Mouse (Mus musculus) frontal cortex, postnatal 25 days (tissue): Measurements from ENCODE around the gene Ssbp4.

Experiments used
- DNase-seq, 2 experiments: peaks; one replicate each; pipeline ENCODE4 v3.0.0; 2022; ENCODE audit warnings: low spot score in 2 of 2

Ssbp4 gene

DNA sequence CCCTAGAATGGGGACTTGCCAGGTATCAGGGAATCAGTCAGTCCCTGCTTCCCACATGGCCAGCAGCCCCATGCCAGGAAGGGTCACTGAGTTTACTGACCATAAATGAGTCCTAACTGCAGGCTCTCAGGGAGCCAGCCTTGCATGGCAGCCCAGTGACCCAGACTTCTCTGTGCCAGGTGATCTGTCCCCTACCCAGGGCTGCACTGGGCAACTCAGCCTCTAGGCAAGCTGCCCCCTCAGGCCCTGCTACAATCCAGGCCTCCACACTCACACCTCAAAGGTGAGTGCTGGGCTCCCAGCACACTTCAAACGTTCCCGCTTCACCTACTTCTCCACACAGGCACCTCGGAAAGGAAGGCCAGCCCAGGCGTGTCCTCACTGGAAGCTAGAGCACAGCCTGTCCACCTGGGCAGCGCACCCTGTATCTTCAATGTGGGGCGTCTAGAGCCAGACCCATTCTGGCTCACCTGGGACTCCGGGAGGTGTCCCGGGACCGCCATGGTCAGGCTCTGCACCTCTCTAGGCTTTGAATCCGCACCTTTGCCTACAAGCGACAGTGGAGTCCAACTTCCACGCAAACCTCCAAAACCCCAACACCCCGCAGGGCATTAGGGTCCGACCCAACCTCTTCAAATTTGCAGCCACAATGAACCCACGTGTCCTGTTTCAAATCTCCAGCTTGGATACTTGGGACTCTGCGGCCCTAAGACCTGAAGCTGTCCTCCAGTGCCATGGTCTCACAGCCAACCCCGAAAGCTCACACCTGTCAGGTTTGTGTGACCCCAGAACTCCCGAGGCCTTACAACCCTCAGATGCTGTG, 1.7 kb downstream of the Ssbp4 start:
- DNase-seq, result no peak

- DNase-seq, result no peak
These were observed 2.5 kb downstream of the Ssbp4 start for GRCm38 (mm10) chr8:70605871-70606779.

- no peak for DNase-seq
These were observed 4.1 kb downstream of the Ssbp4 start for GRCm38 (mm10) chr8:70604558-70604957.

DNA sequence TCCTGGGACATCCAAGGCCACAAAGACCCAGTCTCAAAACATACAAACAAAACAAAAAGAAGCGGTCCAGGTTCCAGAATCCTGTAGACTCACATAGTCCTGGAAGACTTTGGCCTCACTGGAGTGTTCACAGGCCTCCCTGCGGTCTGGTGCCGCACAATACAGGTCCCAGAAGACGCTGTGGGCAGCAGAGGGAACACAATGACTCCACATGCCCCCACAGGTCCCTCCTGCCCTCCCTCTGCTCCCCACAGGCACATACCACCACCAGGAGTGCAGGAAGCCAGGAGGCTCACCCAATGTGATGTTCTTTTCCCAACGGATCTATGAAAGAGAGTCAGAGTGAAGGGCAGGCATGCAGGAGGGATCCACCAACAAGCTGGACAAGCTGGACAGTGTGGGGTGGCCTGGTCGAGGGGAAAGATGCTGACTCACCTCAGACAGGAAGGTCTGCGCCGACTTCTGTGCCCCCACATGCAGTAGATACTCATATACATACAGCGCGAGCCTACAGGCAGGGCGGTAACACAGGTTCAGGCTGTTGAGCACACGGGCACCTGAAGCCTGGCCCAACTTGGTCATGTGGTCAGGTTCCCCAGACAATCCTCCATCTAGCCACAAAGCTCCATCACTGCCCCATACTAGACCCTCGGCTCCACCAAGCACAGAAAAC, 6.4 kb downstream of the Ssbp4 start:
- DNase-seq, result no peak

- DNase-seq, result peak in 1 of 2 experiments; percentile 76
These were observed 7.4 kb downstream of the Ssbp4 start for GRCm38 (mm10) chr8:70601271-70601649.

- no peak for DNase-seq
These were observed 8.0 kb downstream of the Ssbp4 start for GRCm38 (mm10) chr8:70600473-70601270.

DNA sequence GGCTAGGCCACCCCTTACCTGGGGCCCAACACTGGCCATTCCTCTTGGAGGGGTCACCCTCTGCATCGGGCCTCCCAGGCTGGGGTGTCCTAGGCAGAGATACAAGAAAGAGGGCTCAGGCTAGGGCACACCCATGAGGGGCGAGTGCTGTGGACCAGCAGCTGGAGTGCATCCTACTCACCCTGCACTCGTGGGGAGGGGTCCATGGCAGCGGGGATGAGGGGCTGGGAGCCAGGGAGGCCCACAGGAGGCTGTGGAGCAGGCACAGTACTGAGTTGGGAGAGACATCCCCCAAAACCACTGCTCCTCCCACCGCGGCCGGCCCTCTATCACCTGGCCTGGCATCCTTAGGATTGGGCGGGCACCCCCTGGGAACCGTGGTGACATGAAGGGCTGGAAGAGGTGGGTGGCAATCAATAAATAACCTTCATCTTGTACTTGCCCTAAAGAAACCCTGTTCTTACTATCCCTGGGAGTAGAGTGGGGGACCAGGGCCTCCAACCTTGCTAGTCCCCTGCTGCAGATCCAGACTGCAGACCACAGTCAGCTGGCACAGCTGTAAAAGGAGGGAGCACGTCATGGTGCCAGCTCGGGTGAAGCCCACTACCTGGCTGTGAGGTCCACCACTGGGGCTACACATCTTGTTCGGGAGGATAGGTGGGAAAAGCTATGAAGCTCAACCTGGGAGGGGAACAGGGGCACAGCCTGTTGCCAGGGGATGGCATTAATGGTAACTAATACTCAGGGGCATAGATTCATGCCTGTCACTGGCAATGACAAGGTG, 9.0 kb downstream of the Ssbp4 start:
- no peak for DNase-seq

DNA sequence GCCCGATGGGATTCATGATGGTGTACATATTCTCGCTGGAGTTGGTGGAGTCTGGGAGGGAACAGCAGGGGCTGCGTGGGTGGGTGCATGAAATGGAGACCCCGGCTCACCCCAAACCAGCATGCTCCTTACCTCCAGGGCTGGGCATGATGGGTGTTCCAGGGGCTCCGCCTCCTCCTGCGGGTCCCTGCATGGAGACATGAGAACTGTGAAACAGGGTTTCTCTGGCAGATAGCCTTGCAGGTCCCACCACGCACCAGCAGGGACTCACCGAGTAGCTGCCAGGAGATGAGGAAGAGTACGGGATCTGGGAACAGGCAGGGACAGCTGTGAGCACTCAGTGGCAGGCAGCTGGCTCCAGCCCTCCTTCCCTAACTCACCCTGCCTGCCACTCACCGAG, 9.9 kb downstream of the Ssbp4 start:
- DNase-seq, result peak in 1 of 2 experiments; percentile 37

DNA sequence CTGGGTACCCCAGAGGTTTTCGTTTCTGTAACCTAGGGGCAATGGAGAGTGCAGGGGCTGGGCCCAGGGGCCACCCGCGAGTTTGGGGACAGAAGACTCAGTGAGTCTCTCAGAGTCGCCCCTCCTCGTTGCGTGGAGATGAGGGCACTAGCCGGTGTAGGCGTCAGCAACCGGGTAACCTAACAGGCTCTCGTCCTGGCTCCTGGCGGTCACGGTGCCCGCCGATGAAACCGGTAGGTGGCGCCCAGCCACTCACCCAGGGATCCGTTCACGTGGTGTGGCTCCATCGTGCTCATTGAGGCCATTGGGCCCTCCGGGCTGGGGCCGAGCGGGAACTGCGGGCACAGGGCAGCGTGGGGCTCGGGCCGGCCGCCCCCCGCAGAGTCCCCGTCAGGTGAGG, 10.4 kb downstream of the Ssbp4 start:
- peak in 1 of 2 experiments; percentile 81 for DNase-seq

- DNase-seq, result no peak
These were observed 11.0 kb downstream of the Ssbp4 start for GRCm38 (mm10) chr8:70597417-70598272.

DNA sequence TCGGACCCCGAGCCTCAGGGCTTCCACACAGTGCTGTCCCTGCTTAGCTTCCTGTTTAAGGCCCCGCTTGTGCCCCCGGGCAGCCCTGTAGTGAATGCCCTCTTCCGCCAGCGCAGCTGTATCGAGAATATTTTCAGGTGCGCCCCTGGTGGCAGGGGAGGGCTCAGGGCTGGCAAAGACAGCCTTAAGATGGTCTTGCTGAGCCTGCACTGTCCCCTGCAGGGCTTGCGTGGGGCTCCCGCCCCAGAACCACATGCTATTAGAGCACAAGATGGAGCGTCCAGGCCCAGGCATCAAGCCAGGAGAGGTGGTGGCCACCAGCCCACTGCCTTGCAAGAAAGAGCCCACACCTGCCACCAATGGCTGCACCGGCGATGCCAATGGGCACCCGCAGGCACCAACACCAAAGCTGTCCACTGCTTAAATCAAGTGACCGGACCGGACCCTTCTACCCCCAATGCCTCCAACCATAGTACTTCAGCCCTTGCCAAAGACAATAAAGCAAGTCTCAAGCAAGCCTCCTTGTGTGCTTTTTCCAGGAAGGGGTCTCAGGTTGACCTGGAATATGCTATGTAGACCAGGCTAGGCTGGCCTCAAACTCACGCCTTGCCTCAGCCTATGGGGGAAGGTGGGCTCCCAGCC, 11.8 kb downstream of the Ssbp4 start:
- DNase-seq, result no peak

DNA sequence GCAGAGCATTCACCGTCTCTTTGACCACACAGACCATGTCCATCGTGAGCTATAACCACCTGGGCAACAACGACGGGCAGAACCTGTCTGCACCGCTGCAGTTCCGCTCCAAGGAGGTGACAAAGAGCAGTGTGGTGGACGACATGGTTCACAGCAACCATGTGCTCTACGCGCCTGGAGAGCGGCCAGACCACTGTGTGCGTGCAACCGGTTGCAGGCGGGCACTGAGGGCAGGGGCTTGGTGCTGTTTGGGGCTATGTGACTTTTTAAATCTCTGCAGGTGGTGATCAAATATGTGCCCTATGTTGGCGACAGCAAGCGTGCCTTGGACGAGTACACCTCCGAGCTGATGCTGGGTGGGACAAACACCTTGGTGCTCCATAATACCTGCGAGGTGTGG, 12.5 kb downstream of the Ssbp4 start:
- DNase-seq, result no peak

DNA sequence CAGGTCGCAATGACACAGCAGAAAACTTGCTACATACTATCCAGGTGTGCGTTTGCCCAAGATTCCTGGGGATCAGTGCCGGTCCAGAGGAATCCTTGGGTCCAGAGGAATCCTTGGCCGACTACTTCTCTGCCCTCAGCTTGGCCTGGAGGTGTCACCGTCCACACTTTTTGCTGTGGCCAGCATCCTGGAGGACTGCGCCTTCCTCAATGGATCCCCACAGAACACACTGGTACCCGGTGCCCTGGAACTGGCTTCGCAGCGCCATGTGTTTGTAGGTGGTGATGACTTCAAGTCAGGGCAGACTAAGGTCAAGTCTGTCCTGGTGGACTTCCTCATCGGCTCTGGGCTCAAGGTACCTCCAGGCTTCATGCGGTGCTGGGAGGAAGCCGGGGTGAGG, 12.9 kb downstream of the Ssbp4 start:
- no peak for DNase-seq

- peak in 1 of 2 experiments; percentile 36 for DNase-seq
These were observed 13.8 kb downstream of the Ssbp4 start for GRCm38 (mm10) chr8:70594621-70595564.

GRCm38 (mm10) chr8:70593961-70594609, 14.6 kb downstream of the Ssbp4 start, which contains the start of gene Isyna1:
Gene Isyna1 (plus strand): TSS chr8:70594373.
- peak in 1 of 2 experiments; percentile 55 for DNase-seq

- no peak for DNase-seq
These were observed 15.5 kb downstream of the Ssbp4 start for GRCm38 (mm10) chr8:70593173-70593572.

DNA sequence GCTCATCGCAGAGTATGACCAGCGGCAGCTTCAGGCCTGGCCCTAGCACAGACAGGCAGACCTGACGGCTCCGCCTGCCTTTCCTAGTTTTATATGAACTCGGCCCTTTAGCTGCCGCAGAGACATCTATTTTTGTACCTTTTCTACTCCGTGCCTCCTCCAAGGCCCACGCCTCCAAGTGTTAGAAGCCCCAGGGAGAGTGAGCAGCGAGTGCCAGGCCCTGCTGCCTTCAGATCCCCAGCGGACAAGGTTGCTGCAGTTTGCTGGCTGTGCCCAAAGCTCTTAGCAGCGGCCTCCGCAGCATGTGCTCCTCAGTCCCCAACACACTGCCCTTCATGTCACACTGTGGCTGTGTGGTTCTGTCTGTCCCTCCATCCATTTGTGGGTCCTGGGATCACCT, 17.1 kb downstream of the Ssbp4 start:
- no peak for DNase-seq
